ENCODE assay signal across 8 mouse cellular contexts in the genomic region with DNA sequence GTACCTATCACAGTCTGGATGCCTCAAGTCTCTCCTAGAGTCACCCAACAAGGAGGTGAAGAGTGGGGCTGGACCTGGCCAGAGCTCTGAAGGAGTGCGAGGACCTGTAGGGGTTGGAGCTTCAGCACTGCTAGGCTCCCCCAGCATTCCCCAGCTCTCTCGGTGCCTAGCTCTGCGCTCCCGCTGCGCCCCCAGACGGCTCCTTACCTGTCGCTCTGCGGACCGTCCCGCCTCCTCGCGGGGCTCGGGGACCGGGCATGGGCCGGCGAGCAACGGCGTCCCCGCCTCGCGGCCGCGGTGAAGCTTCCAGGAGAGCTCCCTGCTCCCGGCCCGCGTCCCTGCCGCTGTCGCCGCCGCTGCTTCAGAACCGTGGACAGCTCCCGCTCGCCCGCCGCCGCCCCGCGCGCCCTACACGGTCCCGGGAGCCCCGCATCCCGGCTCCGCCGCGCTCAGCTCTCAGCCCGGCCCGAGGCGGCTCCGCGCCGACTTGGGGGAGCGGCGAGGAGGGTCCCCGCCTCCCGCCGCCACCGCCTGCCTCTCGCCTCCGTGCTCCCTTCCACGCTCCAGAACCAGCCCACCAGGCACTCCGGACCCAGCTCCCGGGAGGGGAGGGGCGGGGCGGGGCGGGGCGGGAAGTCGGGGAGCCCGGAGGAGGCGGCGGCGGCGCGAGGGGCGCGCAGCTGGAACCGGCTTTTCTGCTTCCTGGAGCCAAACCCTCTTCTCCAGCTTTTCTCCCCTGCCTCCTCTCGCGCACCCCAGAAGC. TPM values are rescaled to one million over a fixed set of nuclear protein-coding genes. Genes with fewer than 3 reads are reported as not detected.
DNase-seq lines count a peak whose midpoint lies in the region; ATAC-seq lines count a peak whose summit lies in the region.

A gene (minus strand): TSS at position 513 of the 763 bp plus-strand sequence.

- ATAC-seq in embryonic facial prominence, embryonic 11.5 days (replicated peaks; ENCODE audit: insufficient number of reproducible peaks, low FRiP score, low TSS enrichment, low read depth) = peak; percentile 73
- peak; percentile 49; the same call in 1 of the 2 replicates for ATAC-seq in heart, embryonic 11.5 days (replicated peaks; ENCODE audit: insufficient number of reproducible peaks, low FRiP score, low TSS enrichment)
- ATAC-seq in kidney, embryonic 14.5 days (ENCODE audit: low FRiP score, low TSS enrichment) = peak; percentile 82
- ATAC-seq in liver, embryonic 15.5 days (ENCODE audit: insufficient read depth) = peak; percentile 34; the same call in 1 of the 2 replicates
- peak; percentile 71 for ATAC-seq in neural tube, embryonic 12.5 days (ENCODE audit: low FRiP score, low read depth)

- under 1% methylated on average over 56 of the region's 79 CpGs for WGBS in embryonic facial prominence, embryonic 11.5 days
- under 1% methylated on average over 66 of the region's 79 CpGs for WGBS in heart, embryonic 11.5 days (ENCODE audit: insufficient replicate concordance)
- under 1% methylated on average over 65 of the region's 79 CpGs for WGBS in kidney, embryonic 14.5 days
- WGBS in liver, embryonic 15.5 days (ENCODE audit: insufficient replicate concordance) = under 1% methylated on average over 79 of the region's 79 CpGs
- under 1% methylated on average over 79 of the region's 79 CpGs for WGBS in neural tube, embryonic 12.5 days

- peak; percentile 21 for DNase-seq in layer of hippocampus, adult 11-12 months (ENCODE audit: low spot score)
- no peak for DNase-seq in layer of hippocampus, adult 9-11 months
- peak; percentile 78 for DNase-seq in embryonic facial prominence, embryonic 11.5 days (ENCODE audit: low spot score)
- DNase-seq in testis, postnatal 10 days (ENCODE audit: low spot score) = peak; percentile 88

- H3K4me3 ChIP-seq in embryonic facial prominence, embryonic 11.5 days (ENCODE audit: low read depth, low read length) = peak within 1 kb of the TSS; percentile 52
- peak within 1 kb of the TSS; percentile 57 for H3K4me3 ChIP-seq in heart, embryonic 11.5 days (ENCODE audit: low read depth, low read length)
- H3K4me3 ChIP-seq in kidney, embryonic 14.5 days (ENCODE audit: low read length) = peak within 1 kb of the TSS; percentile 53
- peak within 1 kb of the TSS; percentile 55 for H3K4me3 ChIP-seq in liver, embryonic 15.5 days (replicated peaks)
- H3K4me3 ChIP-seq in neural tube, embryonic 12.5 days = peak within 1 kb of the TSS; percentile 60

- H3K27me3 ChIP-seq in embryonic facial prominence, embryonic 11.5 days (ENCODE audit: control insufficient read depth, insufficient read depth, low read length) = peaks cover 5% of the 10 kb centered on the region
- H3K27me3 ChIP-seq in heart, embryonic 11.5 days (ENCODE audit: control insufficient read depth, insufficient read depth, low read length) = peaks cover 41% of the 10 kb centered on the region
- H3K27me3 ChIP-seq in kidney, embryonic 14.5 days (ENCODE audit: control insufficient read depth, insufficient read depth, low read length) = peaks cover 59% of the 10 kb centered on the region
- H3K27me3 ChIP-seq in liver, embryonic 15.5 days = peaks cover 93% of the 10 kb centered on the region
- peaks cover 36% of the 10 kb centered on the region for H3K27me3 ChIP-seq in neural tube, embryonic 12.5 days (replicated peaks)

- no peak within 1 kb of the TSS; the same call in 1 of the 2 replicates for H3K9ac ChIP-seq in embryonic facial prominence, embryonic 11.5 days (replicated peaks; ENCODE audit: low read length)
- H3K9ac ChIP-seq in heart, embryonic 11.5 days (ENCODE audit: low read depth, low read length) = no peak within 1 kb of the TSS
- no peak within 1 kb of the TSS for H3K9ac ChIP-seq in kidney, embryonic 14.5 days (ENCODE audit: low read depth, low read length)
- no peak within 1 kb of the TSS for H3K9ac ChIP-seq in liver, embryonic 15.5 days
- H3K9ac ChIP-seq in neural tube, embryonic 12.5 days = peak within 1 kb of the TSS; percentile 64

- H3K4me1 ChIP-seq in embryonic facial prominence, embryonic 11.5 days (ENCODE audit: control insufficient read depth, insufficient read depth, low read length) = no peaks in the 10 kb centered on the region
- no peaks in the 10 kb centered on the region for H3K4me1 ChIP-seq in heart, embryonic 11.5 days (ENCODE audit: control insufficient read depth, insufficient read depth, low read length)
- H3K4me1 ChIP-seq in kidney, embryonic 14.5 days (ENCODE audit: control insufficient read depth, insufficient read depth, low read length) = no peaks in the 10 kb centered on the region
- H3K4me1 ChIP-seq in liver, embryonic 15.5 days (replicated peaks) = peaks cover 10% of the 10 kb centered on the region
- peaks cover 6% of the 10 kb centered on the region for H3K4me1 ChIP-seq in neural tube, embryonic 12.5 days

- no peaks in the 10 kb centered on the region for H3K36me3 ChIP-seq in embryonic facial prominence, embryonic 11.5 days (replicated peaks; ENCODE audit: control insufficient read depth, insufficient read depth, low read depth, low read length)
- no peaks in the 10 kb centered on the region for H3K36me3 ChIP-seq in heart, embryonic 11.5 days (ENCODE audit: control insufficient read depth, insufficient read depth, low read length)
- no peaks in the 10 kb centered on the region for H3K36me3 ChIP-seq in kidney, embryonic 14.5 days (ENCODE audit: control insufficient read depth, insufficient read depth, low read length)
- no peaks in the 10 kb centered on the region for H3K36me3 ChIP-seq in liver, embryonic 15.5 days (replicated peaks)
- H3K36me3 ChIP-seq in neural tube, embryonic 12.5 days = no peaks in the 10 kb centered on the region

- H3K27ac ChIP-seq in embryonic facial prominence, embryonic 11.5 days (replicated peaks; ENCODE audit: low read depth, low read length) = no peak within 1 kb of the TSS
- no peak within 1 kb of the TSS for H3K27ac ChIP-seq in heart, embryonic 11.5 days (ENCODE audit: low read depth, low read length)
- H3K27ac ChIP-seq in kidney, embryonic 14.5 days (ENCODE audit: low read depth, low read length) = no peak within 1 kb of the TSS
- H3K27ac ChIP-seq in liver, embryonic 15.5 days (replicated peaks) = no peak within 1 kb of the TSS
- no peak within 1 kb of the TSS for H3K27ac ChIP-seq in neural tube, embryonic 12.5 days

- no peaks in the 10 kb centered on the region for H3K9me3 ChIP-seq in embryonic facial prominence, embryonic 11.5 days (replicated peaks; ENCODE audit: control insufficient read depth, low read length)
- H3K9me3 ChIP-seq in heart, embryonic 11.5 days (replicated peaks; ENCODE audit: control insufficient read depth, low read length) = no peaks in the 10 kb centered on the region
- H3K9me3 ChIP-seq in kidney, embryonic 14.5 days (ENCODE audit: control insufficient read depth, low read length) = no peaks in the 10 kb centered on the region
- H3K9me3 ChIP-seq in liver, embryonic 15.5 days (replicated peaks) = no peaks in the 10 kb centered on the region
- no peaks in the 10 kb centered on the region for H3K9me3 ChIP-seq in neural tube, embryonic 12.5 days

- peak within 1 kb of the TSS; percentile 96 for H3K4me2 ChIP-seq in embryonic facial prominence, embryonic 11.5 days (ENCODE audit: low read depth, low read length)
- peak within 1 kb of the TSS; percentile 95 for H3K4me2 ChIP-seq in heart, embryonic 11.5 days
- H3K4me2 ChIP-seq in kidney, embryonic 14.5 days (replicated peaks; ENCODE audit: low read depth, low read length) = peak within 1 kb of the TSS; percentile 94
- H3K4me2 ChIP-seq in liver, embryonic 15.5 days = peak within 1 kb of the TSS; percentile 76
- H3K4me2 ChIP-seq in neural tube, embryonic 12.5 days (replicated peaks) = peak within 1 kb of the TSS; percentile 92

RNA-seq across cellular contexts. Expression of the gene that starts here (rescaled TPM):
- polyA plus RNA-seq in embryonic facial prominence, embryonic 11.5 days (2014; fragmentation: Nextera tagmentation; extraction: Ambion mirVana) = not detected in 2 replicates
- not detected in 2 replicates for polyA plus RNA-seq in heart, embryonic 11.5 days (2014; fragmentation: Nextera tagmentation; extraction: Ambion mirVana)
- not detected in 2 replicates for polyA plus RNA-seq in kidney, embryonic 14.5 days (2014; fragmentation: Nextera tagmentation; extraction: Ambion mirVana)
- 0.06 and 0.10 TPM in 2 replicates for polyA plus RNA-seq in liver, embryonic 15.5 days (2015; fragmentation: Nextera tagmentation; extraction: Ambion mirVana)
- polyA plus RNA-seq in neural tube, embryonic 12.5 days (2016; fragmentation: Nextera tagmentation; extraction: Ambion mirVana) = 1.8 and 1.9 TPM in 2 replicates

Comparison
In these comparisons a context has a peak if more than half of its experiments do, and no peak if none do; other contexts are left out.
1. Peak in DNase-seq, ATAC-seq, H3K4me3 ChIP-seq and H3K4me2 ChIP-seq in embryonic facial prominence, embryonic 11.5 days; RNA of the gene not detected or under 1 TPM.
2. Peak in ATAC-seq, H3K4me3 ChIP-seq and H3K4me2 ChIP-seq in heart, embryonic 11.5 days; RNA of the gene not detected or under 1 TPM.
3. Peak in ATAC-seq, H3K4me3 ChIP-seq and H3K4me2 ChIP-seq in kidney, embryonic 14.5 days; RNA of the gene not detected or under 1 TPM.
4. Peak in ATAC-seq, H3K4me3 ChIP-seq and H3K4me2 ChIP-seq in liver, embryonic 15.5 days; RNA of the gene not detected or under 1 TPM.